Mouse (Mus musculus) forebrain, embryonic 12.5 days (tissue): ENCODE results near the gene Slc47a2. TPM values are rescaled to one million over a fixed set of nuclear protein-coding genes. Genes with fewer than 3 reads are reported as not detected.
A peak's percentile ranks its signal among the peaks of the same experiment; 100 is the strongest.

ENCODE experiments used
- ATAC-seq: fragments of 200-750 bp; cut with Nextera tagmentation; 2 replicates; pipeline ENCODE4 v1.8.0; 2017; ENCODE audit warnings: moderate TSS enrichment; ENCODE audit not compliant: low FRiP score
- H3K27ac ChIP-seq: fragments of 300-500 bp; sonication (generic); 2 replicates; pipeline ENCODE4 v1.5.1; 2016; ENCODE audit warnings: mild to moderate bottlenecking
- H3K27me3 ChIP-seq: fragments of 300-500 bp; sonication (generic); 2 replicates; pipeline ENCODE4 v1.6.1; 2016; ENCODE audit warnings: mild to moderate bottlenecking
- H3K36me3 ChIP-seq: fragments of 300-500 bp; sonication (generic); replicated peaks from 2 replicates; pipeline ENCODE4 v1.6.1; 2016; ENCODE audit warnings: mild to moderate bottlenecking
- H3K4me1 ChIP-seq: fragments of 300-500 bp; sonication (generic); 2 replicates; pipeline ENCODE4 v1.6.1; 2016
- H3K4me2 ChIP-seq: fragments of 300-500 bp; sonication (generic); 2 replicates; pipeline ENCODE4 v1.6.1; 2016; ENCODE audit warnings: mild to moderate bottlenecking, moderate library complexity
- H3K4me3 ChIP-seq: fragments of 300-500 bp; sonication (generic); replicated peaks from 2 replicates; pipeline ENCODE4 v1.5.1; 2016; ENCODE audit warnings: mild to moderate bottlenecking
- H3K9ac ChIP-seq: fragments of 300-500 bp; sonication (generic); 2 replicates; pipeline ENCODE4 v1.6.1; 2016; ENCODE audit warnings: mild to moderate bottlenecking
- H3K9me3 ChIP-seq: fragments of 300-500 bp; sonication (generic); 2 replicates; pipeline ENCODE4 v1.6.1; 2016
- WGBS: fragments of 180-500 bp; shearing (Covaris S2); methylation state at CpG from one replicate; pipeline ENCODE4 v1.1.7; 2016; 5-methylcytosine and 5-hydroxymethylcytosine counted together
- polyA plus RNA-seq: library from polyadenylated mRNA; unstranded; fragments of >200 nt; fragmentation: Nextera tagmentation; extraction: Ambion mirVana; gene quantifications from 2 replicates; pipeline ENCODE4 v1.2.1, GENCODE M21; 2016

The Slc47a2 gene
- polyA plus RNA-seq, 1 experiment from 2014 or later: not detected

DNA sequence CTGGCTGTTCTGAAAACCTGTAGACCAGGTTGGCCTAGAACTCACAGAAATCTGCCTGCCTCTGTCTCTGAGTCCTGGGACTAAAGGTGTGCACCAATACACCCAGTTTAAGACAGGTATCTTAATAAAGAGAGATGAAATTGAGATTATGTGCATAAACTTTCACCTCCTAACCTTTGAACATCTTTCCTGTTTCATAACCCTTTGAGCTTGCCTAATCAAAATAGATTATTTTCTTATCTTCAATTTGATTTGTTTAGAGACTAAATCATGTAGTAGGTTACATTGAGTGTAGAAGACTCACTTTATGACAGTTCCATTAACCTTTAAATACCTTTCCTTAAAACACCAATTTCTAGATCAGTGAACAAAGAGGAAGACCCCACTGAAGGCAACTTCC is 71.0 kb downstream of the Slc47a2 start:
- Histone ChIP-seq H3K27me3 (peaks cover 13% of the 10 kb centered on the region), H3K4me1 (peaks cover 5% of the 10 kb centered on the region), H3K9ac (no peak overlapping the region), H3K9me3 (no peaks in the 10 kb centered on the region), H3K4me2 (no peak overlapping the region), H3K36me3 (no peaks in the 10 kb centered on the region), H3K27ac (no peak overlapping the region), H3K4me3 (no peak overlapping the region)
- no peak for ATAC-seq

DNA sequence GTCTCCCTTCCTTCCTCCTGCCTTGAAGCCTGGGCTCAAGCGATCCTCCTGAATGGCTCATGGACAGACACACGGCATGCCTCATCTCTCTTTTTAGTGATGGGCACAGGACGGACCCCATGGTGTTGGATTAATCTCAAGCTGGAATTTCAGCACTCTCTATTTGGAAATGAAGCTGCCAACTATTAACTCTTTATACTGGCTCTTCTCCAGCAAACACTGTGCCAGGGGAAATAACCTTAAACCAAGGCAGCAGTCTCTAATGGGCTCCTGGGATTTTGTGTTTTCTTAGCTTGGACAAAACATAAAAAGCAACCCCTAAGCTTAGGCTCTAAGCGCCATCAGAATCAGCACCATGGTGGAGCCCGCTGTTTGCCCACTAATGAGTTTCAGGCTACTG is 72.3 kb downstream of the Slc47a2 start:
- H3K9me3 ChIP-seq: no peaks in the 10 kb centered on the region
- H3K4me2 ChIP-seq: no peak overlapping the region
- no peak overlapping the region for H3K27ac ChIP-seq
- no peak for ATAC-seq
- WGBS: 84% methylated on average over 5 of the region's 5 CpGs
- H3K27me3 ChIP-seq: peaks cover 13% of the 10 kb centered on the region
- H3K4me1 ChIP-seq: peaks cover 15% of the 10 kb centered on the region
- H3K36me3 ChIP-seq: no peaks in the 10 kb centered on the region
- H3K4me3 ChIP-seq: no peak overlapping the region
- H3K9ac ChIP-seq: no peak overlapping the region

DNA sequence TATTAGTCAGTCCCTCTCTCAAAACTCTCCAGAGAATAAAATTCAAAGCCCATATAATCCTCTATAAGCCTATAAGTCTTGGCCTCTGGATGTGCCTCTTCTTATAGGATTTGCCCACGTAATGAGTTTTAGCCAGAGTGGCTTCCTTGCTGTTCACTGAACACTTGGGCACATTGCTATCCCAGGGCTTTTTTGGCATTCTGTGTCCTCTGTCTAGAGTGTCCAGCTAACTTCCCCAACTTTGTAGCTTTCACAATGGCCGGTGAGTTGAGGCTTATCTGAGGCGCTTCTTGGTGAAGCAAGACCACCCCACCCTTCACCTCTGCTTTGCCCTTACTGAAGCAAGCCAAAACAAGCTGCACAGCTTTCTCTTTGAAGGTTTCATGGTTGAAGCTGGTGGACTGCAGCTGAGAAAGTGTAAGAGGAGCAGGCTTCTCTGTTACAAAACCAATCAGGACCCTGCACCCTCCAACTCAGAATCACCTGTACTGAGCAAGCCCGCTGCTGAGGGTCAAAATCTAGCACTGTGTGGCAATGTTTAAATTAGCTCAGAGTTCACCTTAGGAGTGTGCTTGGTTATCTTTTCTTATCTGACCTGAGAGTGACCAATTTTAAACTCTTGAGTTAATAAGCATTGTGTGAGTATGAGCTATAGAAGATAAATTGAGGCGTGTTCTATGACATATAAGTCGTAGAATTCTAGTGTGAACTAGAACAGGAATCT is 73.9 kb downstream of the Slc47a2 start:
- H3K9me3 ChIP-seq: no peaks in the 10 kb centered on the region
- H3K9ac ChIP-seq: no peak overlapping the region
- peaks cover 4% of the 10 kb centered on the region for H3K36me3 ChIP-seq
- no peak overlapping the region for H3K4me2 ChIP-seq
- no peak overlapping the region for H3K4me3 ChIP-seq
- WGBS: 91% methylated on average over 6 of the region's 6 CpGs
- H3K4me1 ChIP-seq: peaks cover 15% of the 10 kb centered on the region
- peaks cover 13% of the 10 kb centered on the region for H3K27me3 ChIP-seq
- no peak for ATAC-seq
- H3K27ac ChIP-seq: no peak overlapping the region

DNA sequence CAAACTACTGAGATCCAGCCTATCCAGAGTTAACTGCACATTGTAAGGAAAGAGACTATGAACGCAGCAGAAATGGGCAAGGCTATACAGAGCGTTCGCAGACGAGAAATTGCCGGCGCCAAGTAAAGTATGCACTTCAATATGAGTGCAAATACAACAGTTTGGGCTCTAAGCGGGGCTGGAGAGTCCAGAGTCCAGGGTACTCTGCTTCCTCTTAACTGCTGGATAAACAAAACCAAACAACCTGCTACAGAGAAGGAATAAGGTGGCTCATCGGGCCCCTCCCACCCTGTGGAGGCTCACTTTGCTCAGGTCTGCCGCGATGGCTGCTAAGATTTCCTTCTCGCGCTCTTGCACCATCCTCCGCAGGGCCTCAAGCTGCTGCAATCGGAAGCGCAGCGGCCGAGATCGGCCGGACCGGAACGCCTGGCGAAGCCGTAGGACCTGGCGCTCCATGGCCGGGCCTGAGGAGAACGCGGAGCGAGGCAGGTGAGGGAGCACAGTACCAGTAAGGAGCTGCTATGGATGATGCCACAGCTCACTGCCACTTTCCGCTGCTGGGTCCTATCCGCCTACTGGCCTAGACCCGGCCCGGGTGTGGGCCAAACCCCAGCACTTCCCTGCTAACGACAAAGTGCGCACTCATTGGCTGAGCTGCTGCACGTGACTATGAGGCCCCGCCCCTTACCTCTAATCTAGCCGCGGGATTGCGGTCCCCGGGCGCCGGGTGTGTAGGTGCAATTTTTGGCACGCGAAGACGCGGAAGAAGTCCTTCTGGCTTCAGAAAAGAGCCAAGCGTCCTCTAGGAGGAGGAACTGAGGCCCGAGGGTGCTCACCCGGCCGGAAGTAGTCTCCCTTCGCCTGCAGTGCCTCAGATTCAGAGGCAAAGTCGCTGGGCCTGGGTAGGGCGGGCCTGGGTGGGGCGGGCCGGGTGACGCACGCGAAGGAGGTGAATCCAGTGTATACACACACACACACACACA is 75.8 kb downstream of the Slc47a2 start, which contains the start of gene Aldh3a2:
Gene Aldh3a2 (minus strand): TSS at position 914 of the 983 bp plus-strand sequence.
- Histone ChIP-seq H3K9me3 (no peaks in the 10 kb centered on the region), H3K4me1 (peaks cover 15% of the 10 kb centered on the region), H3K27me3 (peaks cover 13% of the 10 kb centered on the region), H3K36me3 (peaks cover 17% of the 10 kb centered on the region), H3K27ac (peak within 1 kb of the TSS; percentile 93), H3K4me2 (peak within 1 kb of the TSS; percentile 77), H3K4me3 (peak within 1 kb of the TSS; percentile 77), H3K9ac (peak within 1 kb of the TSS; percentile 85)
- peak; percentile 100 for ATAC-seq
- under 1% methylated on average over 57 of the region's 58 CpGs for WGBS

DNA sequence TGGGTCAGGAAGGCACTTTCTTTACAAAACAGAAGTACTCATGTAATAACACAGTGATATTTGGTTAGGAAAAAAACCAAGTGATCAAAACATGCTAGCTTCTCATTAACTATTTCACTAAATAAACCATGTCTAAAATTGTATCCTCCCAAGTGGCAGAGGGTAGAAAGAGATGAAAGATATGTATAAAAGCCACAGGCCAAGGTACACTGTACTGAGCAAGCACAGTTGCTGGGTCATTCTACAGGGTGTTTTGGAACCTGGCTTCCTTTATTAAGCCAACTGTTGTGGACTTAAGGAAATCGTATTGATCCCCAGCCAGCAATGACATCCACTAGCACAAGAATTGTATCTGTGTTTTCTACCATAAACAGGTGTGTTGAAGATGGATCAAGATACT is 78.8 kb downstream of the Slc47a2 start:
- no peak overlapping the region for H3K4me3 ChIP-seq
- no peak overlapping the region for H3K4me2 ChIP-seq
- WGBS: 95% methylated on average over 1 of the region's 1 CpGs
- H3K27ac ChIP-seq: no peak overlapping the region
- H3K9ac ChIP-seq: no peak overlapping the region
- no peak for ATAC-seq
- peaks cover 15% of the 10 kb centered on the region for H3K4me1 ChIP-seq
- peaks cover 8% of the 10 kb centered on the region for H3K27me3 ChIP-seq
- no peaks in the 10 kb centered on the region for H3K9me3 ChIP-seq
- peaks cover 36% of the 10 kb centered on the region for H3K36me3 ChIP-seq

DNA sequence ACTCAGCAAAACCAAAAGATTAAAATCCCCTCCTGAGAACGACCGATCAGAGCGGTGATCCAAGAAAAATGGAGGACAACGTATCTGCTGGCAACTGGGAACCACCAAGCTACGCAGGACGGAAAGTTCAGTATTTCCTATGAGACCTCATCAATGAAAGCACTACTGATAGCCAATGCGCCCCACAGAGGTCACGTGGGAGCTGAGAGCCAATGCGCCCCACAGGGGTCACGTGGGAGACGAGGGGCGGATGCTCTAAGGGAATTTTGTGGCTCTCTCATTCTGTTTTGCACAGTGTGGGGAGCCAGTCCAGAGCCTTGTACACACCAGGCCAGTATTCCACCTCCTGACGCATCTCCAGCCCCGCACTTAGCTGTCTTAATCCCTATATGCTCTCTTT is 80.1 kb downstream of the Slc47a2 start:
- no peak overlapping the region for H3K27ac ChIP-seq
- no peaks in the 10 kb centered on the region for H3K9me3 ChIP-seq
- no peak overlapping the region for H3K4me2 ChIP-seq
- WGBS: 93% methylated on average over 14 of the region's 14 CpGs
- peaks cover 13% of the 10 kb centered on the region for H3K4me1 ChIP-seq
- no peak overlapping the region for H3K4me3 ChIP-seq
- no peaks in the 10 kb centered on the region for H3K27me3 ChIP-seq
- no peak for ATAC-seq
- H3K36me3 ChIP-seq: peaks cover 46% of the 10 kb centered on the region
- no peak overlapping the region for H3K9ac ChIP-seq

DNA sequence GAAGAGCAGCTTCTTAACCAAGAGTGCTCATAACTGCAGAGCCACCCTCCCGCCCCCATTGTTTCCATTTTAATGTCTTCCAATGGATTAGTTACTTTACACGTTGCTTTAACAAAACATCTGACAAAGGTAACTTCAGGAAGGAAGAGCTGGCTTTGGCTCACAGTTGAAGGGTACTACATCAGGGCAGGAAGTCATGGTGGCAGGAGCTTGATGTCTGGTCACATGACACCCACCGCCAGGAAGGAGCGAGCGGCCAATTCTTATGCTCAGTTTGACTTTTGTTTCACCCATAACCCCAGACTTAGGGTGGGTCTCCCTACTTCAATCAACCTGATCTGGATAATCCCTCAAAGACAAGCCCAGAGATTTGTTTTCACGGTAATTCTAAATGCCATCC is 83.6 kb downstream of the Slc47a2 start:
- H3K36me3 ChIP-seq: peaks cover 69% of the 10 kb centered on the region
- no peaks in the 10 kb centered on the region for H3K27me3 ChIP-seq
- no peak overlapping the region for H3K4me3 ChIP-seq
- H3K27ac ChIP-seq: no peak overlapping the region
- no peak for ATAC-seq
- WGBS: 85% methylated on average over 6 of the region's 6 CpGs
- no peak overlapping the region for H3K9ac ChIP-seq
- no peaks in the 10 kb centered on the region for H3K9me3 ChIP-seq
- H3K4me2 ChIP-seq: no peak overlapping the region
- H3K4me1 ChIP-seq: no peaks in the 10 kb centered on the region

DNA sequence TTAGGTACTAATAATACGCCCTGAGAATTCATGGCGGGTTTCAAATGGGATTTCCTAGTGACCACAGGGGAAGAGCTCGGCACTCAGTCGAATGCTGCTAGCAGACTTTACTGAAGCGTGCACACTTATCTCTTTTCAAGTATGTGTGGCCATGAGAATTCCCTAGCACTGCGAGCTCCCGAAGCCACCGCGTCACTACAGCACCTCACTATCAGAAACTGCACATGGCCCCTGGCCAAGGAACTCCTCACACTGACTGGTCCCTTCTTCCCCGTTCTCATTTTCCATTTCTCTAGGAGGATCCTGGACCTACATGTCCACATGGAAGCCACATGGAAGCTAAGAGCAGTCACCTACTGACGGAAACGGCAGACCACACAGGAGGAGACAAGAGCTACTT is 89.9 kb downstream of the Slc47a2 start:
- ATAC-seq: no peak
- H3K27me3 ChIP-seq: no peaks in the 10 kb centered on the region
- H3K9me3 ChIP-seq: no peaks in the 10 kb centered on the region
- H3K27ac ChIP-seq: no peak overlapping the region
- 95% methylated on average over 12 of the region's 12 CpGs for WGBS
- H3K4me1 ChIP-seq: no peaks in the 10 kb centered on the region
- H3K36me3 ChIP-seq: peaks cover 52% of the 10 kb centered on the region
- no peak overlapping the region for H3K9ac ChIP-seq
- H3K4me3 ChIP-seq: no peak overlapping the region
- H3K4me2 ChIP-seq: no peak overlapping the region

DNA sequence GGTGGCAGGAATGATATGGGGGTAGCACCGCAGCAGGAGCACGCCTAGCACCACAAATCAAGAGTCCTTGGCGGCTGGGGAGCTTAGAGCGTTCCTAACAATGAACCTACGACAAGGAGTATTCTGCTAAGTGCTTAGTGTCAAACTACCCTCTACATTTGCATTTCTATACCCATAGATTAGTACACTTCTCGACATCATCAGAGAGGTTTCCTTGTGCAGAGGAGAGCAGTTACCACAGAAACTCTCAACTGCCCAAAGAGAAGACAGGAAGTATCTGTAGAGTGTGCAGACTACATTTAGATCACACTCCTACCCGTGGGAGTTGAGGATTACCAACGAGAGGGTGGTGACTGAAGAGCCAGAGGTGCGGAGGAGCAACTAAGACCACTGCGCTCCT is 90.9 kb downstream of the Slc47a2 start:
- ATAC-seq: no peak
- peaks cover 44% of the 10 kb centered on the region for H3K36me3 ChIP-seq

More for the DNA sequence above, 90.9 kb downstream of the Slc47a2 start:
- Histone ChIP-seq H3K4me1 (no peaks in the 10 kb centered on the region), H3K9ac (no peak overlapping the region), H3K4me3 (no peak overlapping the region), H3K27me3 (no peaks in the 10 kb centered on the region), H3K27ac (no peak overlapping the region), H3K4me2 (no peak overlapping the region), H3K9me3 (no peaks in the 10 kb centered on the region)
- 67% methylated on average over 10 of the region's 10 CpGs for WGBS

Other genes with a start within 250 kb of the Slc47a2 start
- 0.37 and 0.59 TPM in 2 replicates for gene Tnfrsf13b, start 216.1 kb downstream of the Slc47a2 start, polyA plus RNA-seq
- gene Usp22, start 167.8 kb downstream of the Slc47a2 start, polyA plus RNA-seq: 305 and 331 TPM in 2 replicates
- not detected in 2 replicates for gene Aldh3a1, start 135.3 kb downstream of the Slc47a2 start, polyA plus RNA-seq
- gene Aldh3a2, start 75.4 kb downstream of the Slc47a2 start, polyA plus RNA-seq: 22.0 and 22.9 TPM in 2 replicates
- 0.19 TPM in 1 of 2 replicates, not detected in the other for gene Slc47a1, start 35.5 kb upstream of the Slc47a2 start, polyA plus RNA-seq
- 7.2 and 7.7 TPM in 2 replicates for gene Rnf112, start 111.3 kb upstream of the Slc47a2 start, polyA plus RNA-seq
- 66.9 and 69.4 TPM in 2 replicates for gene Mfap4, start 142.6 kb upstream of the Slc47a2 start, polyA plus RNA-seq
- 93.4 and 95.7 TPM in 2 replicates for gene Mapk7, start 151.5 kb upstream of the Slc47a2 start, polyA plus RNA-seq
- gene B9d1, start 162.3 kb upstream of the Slc47a2 start, polyA plus RNA-seq: 34.6 and 35.6 TPM in 2 replicates
- gene Epn2, start 236.8 kb upstream of the Slc47a2 start, polyA plus RNA-seq: 35.5 and 37.8 TPM in 2 replicates